Mouse (Mus musculus) cerebellum, adult 2 months (tissue): ENCODE measurements around the gene Cdk6. TPM values are rescaled to one million over a fixed set of nuclear protein-coding genes. Genes with fewer than 3 reads are reported as not detected.

Experiments
- DNase-seq, 2 experiments: peaks; one replicate each; pipeline ENCODE4 v3.0.0; 2021
- H3K27ac ChIP-seq: fragments of 200-500 bp; 2 replicates; pipeline ENCODE4 v1.5.1; 2012; ENCODE audit warnings: low read length, control low read depth, inconsistent platforms; ENCODE audit not compliant: insufficient read depth
- H3K27me3 ChIP-seq: fragments of 200-500 bp; 2 replicates; pipeline ENCODE4 v1.6.1; 2012; ENCODE audit warnings: inconsistent platforms, mild to moderate bottlenecking, low read length, moderate library complexity; ENCODE audit not compliant: control insufficient read depth, insufficient read depth
- H3K4me1 ChIP-seq: fragments of 200-500 bp; 2 replicates; pipeline ENCODE4 v1.6.1; 2011; ENCODE audit warnings: low read length; ENCODE audit not compliant: control insufficient read depth, insufficient read depth
- H3K4me3 ChIP-seq: fragments of 200-500 bp; replicated peaks from 2 replicates; pipeline ENCODE3; 2011; ENCODE audit warnings: mild to moderate bottlenecking, low read depth, low read length, control low read depth; ENCODE audit not compliant: insufficient read depth
- CTCF ChIP-seq: fragments of 200-500 bp; IDR thresholded peaks from 2 replicates; pipeline ENCODE4 v1.5.1; 2011; ENCODE audit warnings: low read depth, mild to moderate bottlenecking, control low read depth, low read length, moderate library complexity, borderline replicate concordance; ENCODE audit not compliant: insufficient read depth
- POLR2A ChIP-seq: fragments of 200-500 bp; IDR thresholded peaks from 2 replicates; pipeline ENCODE4 v1.6.1; 2011; ENCODE audit warnings: low read length, control low read depth, borderline replicate concordance; ENCODE audit not compliant: insufficient read depth
- WGBS: fragments of 180-500 bp; shearing (Covaris S2); methylation state at CpG from one replicate; pipeline ENCODE4 v1.1.7; 2018; 5-methylcytosine and 5-hydroxymethylcytosine counted together
- polyA plus RNA-seq: library from polyadenylated mRNA; depleted of rRNA; stranded (reverse); fragments of >200 nt; gene quantifications from 2 replicates; pipeline ENCODE4 v1.2.3, GENCODE M21; 2012

Gene Cdk6
- polyA plus RNA-seq, 1 experiment: 0.39 TPM

DNA sequence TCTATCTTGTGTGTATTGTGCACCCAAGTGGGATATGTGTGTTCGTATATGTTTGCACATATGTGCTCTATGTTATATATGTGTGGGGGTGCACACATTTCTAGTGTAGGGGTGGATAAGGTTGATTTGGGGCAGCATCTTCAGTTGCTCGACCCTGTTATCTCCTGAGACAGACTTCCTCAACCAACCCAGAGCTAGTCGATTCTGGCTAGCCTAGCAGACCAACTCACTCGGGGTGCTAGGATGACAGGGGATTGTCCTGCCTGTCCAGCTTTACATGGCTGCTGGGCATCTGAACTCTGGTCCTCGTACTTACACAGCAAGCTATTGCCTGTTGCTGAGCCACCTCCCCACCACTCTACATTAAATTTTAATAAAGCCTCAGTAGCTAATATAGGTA is 13.0 kb downstream of the Cdk6 start:
- H3K27me3 ChIP-seq: no peaks in the 10 kb centered on the region
- no peaks in the 10 kb centered on the region for H3K4me1 ChIP-seq
- H3K27ac ChIP-seq: no peak overlapping the region
- no peak for DNase-seq
- H3K4me3 ChIP-seq: no peak overlapping the region
- 87% methylated on average over 5 of the region's 5 CpGs for WGBS
- TF ChIP-seq POLR2A: no peak
- no peak for TF ChIP-seq CTCF

DNA sequence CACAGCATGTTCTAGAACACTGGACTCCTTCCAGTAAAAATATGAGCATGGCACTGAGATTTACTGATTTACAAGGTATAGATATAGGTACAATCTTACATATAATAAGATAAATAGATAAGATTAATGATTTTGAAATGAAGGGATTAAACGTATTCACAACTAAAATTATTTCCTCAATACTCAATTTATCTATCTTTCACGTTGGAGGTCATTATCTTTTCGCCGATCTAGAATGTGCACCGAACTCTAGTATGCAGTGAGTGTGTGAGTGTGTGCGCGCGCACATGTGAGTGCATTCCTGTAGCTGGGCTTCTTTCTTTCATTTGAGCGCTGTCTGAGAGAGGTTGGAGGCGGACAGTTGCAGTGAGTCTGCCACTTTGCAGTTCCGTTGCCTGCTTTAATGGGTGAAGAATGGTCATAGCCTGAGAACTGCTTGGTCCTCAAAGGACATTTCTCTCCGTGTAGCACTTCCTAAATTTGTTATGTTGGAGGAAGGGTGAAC is 13.8 kb downstream of the Cdk6 start:
- TF ChIP-seq POLR2A (no peak), CTCF (no peak)
- no peak overlapping the region for H3K27ac ChIP-seq
- no peak for DNase-seq
- no peak overlapping the region for H3K4me3 ChIP-seq
- 94% methylated on average over 12 of the region's 12 CpGs for WGBS
- no peaks in the 10 kb centered on the region for H3K4me1 ChIP-seq
- no peaks in the 10 kb centered on the region for H3K27me3 ChIP-seq

DNA sequence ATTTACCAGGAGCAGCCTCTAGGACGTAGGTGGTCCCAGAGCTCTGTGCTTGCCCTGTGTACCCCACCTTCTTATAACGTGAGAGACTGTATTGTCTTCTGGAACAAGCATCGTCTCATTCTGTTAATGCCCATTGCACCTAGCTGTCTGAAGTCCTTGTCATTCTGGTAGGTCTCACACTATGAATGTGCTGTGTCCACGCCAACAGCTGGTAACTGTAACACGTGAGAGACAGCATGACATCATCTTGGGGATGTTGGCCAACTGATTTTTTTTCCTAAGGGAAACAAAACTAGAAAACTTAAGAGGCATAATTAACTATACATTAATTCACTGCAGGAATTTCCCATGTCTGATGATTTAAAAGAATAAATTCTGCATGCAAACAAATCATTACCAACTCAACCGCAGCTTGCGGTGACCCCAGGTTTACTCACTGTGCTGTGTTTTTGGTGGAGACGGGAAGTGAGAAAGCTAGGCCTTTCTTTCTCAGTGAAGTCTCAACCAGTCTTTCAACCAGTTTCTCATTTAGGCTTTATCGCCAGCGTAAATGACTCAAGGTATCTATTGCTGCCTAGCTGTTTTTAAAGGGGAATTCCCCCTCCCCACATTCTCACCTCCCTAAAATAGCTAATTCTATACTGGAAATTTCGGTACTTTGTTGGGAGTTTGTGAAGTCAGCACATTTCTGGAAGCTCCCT is 14.4 kb downstream of the Cdk6 start:
- Histone ChIP-seq H3K27ac (no peak overlapping the region), H3K27me3 (no peaks in the 10 kb centered on the region), H3K4me1 (no peaks in the 10 kb centered on the region), H3K4me3 (no peak overlapping the region)
- WGBS: 69% methylated on average over 11 of the region's 11 CpGs
- no peak for DNase-seq
- no peak for TF ChIP-seq POLR2A
- no peak for TF ChIP-seq CTCF

- WGBS: 80% methylated on average over 10 of the region's 10 CpGs
- H3K4me3 ChIP-seq: no peak overlapping the region
- H3K27me3 ChIP-seq: no peaks in the 10 kb centered on the region
- TF ChIP-seq POLR2A (no peak), CTCF (no peak)
- no peaks in the 10 kb centered on the region for H3K4me1 ChIP-seq
- H3K27ac ChIP-seq: no peak overlapping the region
- no peak for DNase-seq
Measured at GRCm38 (mm10) chr5:3356261-3356778, 15.0 kb downstream of the Cdk6 start.

GRCm38 (mm10) chr5:3357496-3357895 is 16.2 kb downstream of the Cdk6 start:
- 92% methylated on average over 6 of the region's 6 CpGs for WGBS
- no peaks in the 10 kb centered on the region for H3K4me1 ChIP-seq
- TF ChIP-seq POLR2A: no peak
- TF ChIP-seq CTCF: no peak

DNA sequence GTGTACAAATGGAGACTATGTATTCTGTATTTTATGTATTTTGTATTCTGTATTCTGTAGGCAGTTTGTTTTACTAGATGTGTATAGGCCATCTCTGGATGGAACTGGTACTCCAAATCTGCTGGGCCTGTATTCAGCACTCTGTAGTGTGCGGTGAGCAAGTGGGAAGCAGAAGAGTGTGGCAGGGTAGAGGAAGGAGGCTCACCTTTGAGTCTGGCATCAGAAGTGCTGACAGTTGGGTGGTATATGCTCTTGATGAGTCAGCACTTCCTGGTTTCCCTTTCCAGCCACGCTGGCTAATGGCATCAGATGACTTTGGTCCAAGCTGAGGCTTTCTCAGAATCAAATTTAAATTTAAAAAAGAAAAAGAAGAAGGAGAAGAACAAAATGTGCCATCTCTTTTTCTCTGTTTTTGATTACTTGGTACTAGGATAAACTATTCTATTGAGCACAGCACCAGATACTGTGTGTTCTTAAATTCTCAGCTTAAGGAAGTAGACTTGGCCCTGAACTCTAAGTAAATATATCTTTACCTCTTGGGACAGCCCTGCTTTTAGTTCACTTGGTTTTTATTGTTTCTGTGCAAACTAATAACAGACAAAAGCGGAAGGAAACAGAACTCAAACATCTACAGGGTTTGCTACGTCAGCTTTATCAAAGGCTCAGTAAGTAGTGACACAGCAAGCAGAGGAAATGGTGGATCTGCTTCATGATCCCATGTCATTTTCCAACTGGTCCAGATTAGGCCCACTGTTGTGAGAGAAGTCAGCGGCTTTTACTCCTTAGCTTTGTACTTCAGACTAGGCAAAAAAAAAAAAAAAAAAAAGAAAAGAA is 17.6 kb downstream of the Cdk6 start:
- TF ChIP-seq POLR2A: no peak
- no peak for TF ChIP-seq CTCF

More at GRCm38 (mm10) chr5:3357496-3357895, 16.2 kb downstream of the Cdk6 start:
- Histone ChIP-seq H3K4me3 (no peak overlapping the region), H3K27ac (no peak overlapping the region), H3K27me3 (no peaks in the 10 kb centered on the region)
- DNase-seq: no peak

GRCm38 (mm10) chr5:3359914-3360313 is 18.6 kb downstream of the Cdk6 start:
- Histone ChIP-seq H3K4me1 (no peaks in the 10 kb centered on the region), H3K27me3 (no peaks in the 10 kb centered on the region), H3K4me3 (no peak overlapping the region), H3K27ac (no peak overlapping the region)
- DNase-seq: no peak
- WGBS: 91% methylated on average over 7 of the region's 7 CpGs
- no peak for TF ChIP-seq POLR2A
- no peak for TF ChIP-seq CTCF

More for the DNA sequence above, 17.6 kb downstream of the Cdk6 start:
- H3K4me3 ChIP-seq: no peak overlapping the region
- no peaks in the 10 kb centered on the region for H3K4me1 ChIP-seq
- no peaks in the 10 kb centered on the region for H3K27me3 ChIP-seq
- no peak overlapping the region for H3K27ac ChIP-seq
- WGBS: 88% methylated on average over 5 of the region's 5 CpGs
- DNase-seq: no peak
